Comparison of ENCODE assay signal across 9 mouse cellular contexts in the genomic region with DNA sequence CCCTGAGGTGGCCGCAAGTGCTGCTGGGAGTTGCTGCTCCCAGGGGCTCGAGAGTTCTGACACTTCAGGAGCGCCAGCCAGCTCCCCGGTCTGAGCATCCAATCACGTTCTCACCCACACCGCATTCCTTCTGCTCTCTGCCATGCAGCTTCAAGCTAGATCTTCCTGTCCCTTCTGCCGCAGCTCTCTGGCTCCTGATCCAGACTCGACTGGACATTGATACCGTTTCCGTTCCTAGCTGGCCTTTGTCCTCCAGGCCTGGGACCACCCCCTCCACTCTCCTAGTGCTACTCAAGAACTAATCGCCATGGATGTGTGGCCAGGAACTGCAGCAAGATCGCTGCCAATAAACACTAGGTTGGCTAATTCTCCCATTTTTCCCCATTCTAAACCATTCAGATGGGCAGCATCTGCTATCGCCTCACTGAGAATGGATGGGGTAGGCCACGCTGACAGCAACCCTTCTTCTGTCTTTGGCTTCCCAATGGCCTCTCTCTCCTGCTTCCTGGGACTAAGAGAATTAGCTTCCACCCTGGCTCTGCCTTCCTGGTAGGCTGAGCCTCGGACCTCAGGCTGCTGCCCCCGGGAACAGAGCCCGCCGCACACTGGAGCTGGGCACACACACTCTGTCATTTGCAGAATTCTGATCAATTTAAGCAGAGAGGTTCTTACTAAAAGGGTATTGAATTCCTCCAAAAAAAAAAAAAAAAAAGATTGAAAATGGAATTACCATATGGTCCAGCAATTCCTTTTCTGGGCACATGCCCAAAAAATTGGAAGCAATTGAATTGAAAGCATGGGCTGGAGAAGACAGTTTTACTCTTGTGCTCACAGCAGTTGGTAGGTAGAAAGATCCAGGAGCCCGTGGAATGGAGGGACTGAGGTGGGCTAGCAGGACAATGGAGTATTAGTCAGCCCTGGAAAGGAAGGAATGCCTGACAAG. TPM values are rescaled to one million over a fixed set of nuclear protein-coding genes. Genes with fewer than 3 reads are reported as not detected.
DNase-seq lines count a peak whose midpoint lies in the region; ATAC-seq and TF ChIP-seq lines count a peak whose summit lies in the region.
"Had no signal": no experiment of that assay in that cellular context is flagged by ENCODE, and none has a peak within 500 bp of the region (broad histone marks: within the 10 kb centered on the region; RNA-seq: fewer than 3 reads in every experiment).

No protein-coding gene starts in this region.

- peak overlapping the region; percentile 56 for H3K27ac ChIP-seq in hindbrain, embryonic 13.5 days
- no peak overlapping the region for H3K27ac ChIP-seq in hindbrain, embryonic 12.5 days
- H3K27ac ChIP-seq in brown adipose tissue, adult 24 weeks (replicated peaks; ENCODE audit: low read depth, low read length) = peak overlapping the region; percentile 80
- H3K27ac ChIP-seq in intestine, postnatal 0 days (ENCODE audit: low read depth, low read length) = no peak overlapping the region
- H3K27ac ChIP-seq in midbrain, embryonic 13.5 days = no peak overlapping the region; the same call in 1 of the 2 replicates

- no peak for ATAC-seq in hindbrain, embryonic 13.5 days (ENCODE audit: low FRiP score)
- no peak for ATAC-seq in hindbrain, embryonic 12.5 days (ENCODE audit: low FRiP score)
- no peak for ATAC-seq in intestine, postnatal 0 days
- ATAC-seq in activated CD4-positive, CD25-positive, alpha-beta regulatory T cell, adult 4 months = no peak
- no peak for ATAC-seq in midbrain, embryonic 13.5 days

- 73% methylated on average over 19 of the region's 19 CpGs for WGBS in hindbrain, embryonic 13.5 days
- 75% methylated on average over 19 of the region's 19 CpGs for WGBS in hindbrain, embryonic 12.5 days
- WGBS in intestine, postnatal 0 days = 70% methylated on average over 19 of the region's 19 CpGs
- WGBS in midbrain, embryonic 13.5 days = 72% methylated on average over 19 of the region's 19 CpGs

- H3K27me3 ChIP-seq in hindbrain, embryonic 13.5 days = no peaks in the 10 kb centered on the region
- no peaks in the 10 kb centered on the region for H3K27me3 ChIP-seq in hindbrain, embryonic 12.5 days
- no peaks in the 10 kb centered on the region for H3K27me3 ChIP-seq in intestine, postnatal 0 days (replicated peaks; ENCODE audit: control insufficient read depth, insufficient read depth, low read length)
- H3K27me3 ChIP-seq in midbrain, embryonic 13.5 days = no peaks in the 10 kb centered on the region

- peak; percentile 37 for DNase-seq in gastrocnemius, postnatal 25 days
- peak; percentile 30 for DNase-seq in layer of hippocampus, adult 9-11 months

- no peak for TF ChIP-seq CTCF in intestine, postnatal 0 days (IDR thresholded peaks at IDR 0.05; ENCODE audit: low read depth)

- no peaks in the 10 kb centered on the region for H3K36me3 ChIP-seq in hindbrain, embryonic 13.5 days
- H3K36me3 ChIP-seq in hindbrain, embryonic 12.5 days = no peaks in the 10 kb centered on the region
- no peaks in the 10 kb centered on the region for H3K36me3 ChIP-seq in intestine, postnatal 0 days (ENCODE audit: control insufficient read depth, insufficient read depth)
- no peaks in the 10 kb centered on the region for H3K36me3 ChIP-seq in midbrain, embryonic 13.5 days

- H3K9ac ChIP-seq in hindbrain, embryonic 13.5 days = no peak overlapping the region
- no peak overlapping the region for H3K9ac ChIP-seq in hindbrain, embryonic 12.5 days
- no peak overlapping the region for H3K9ac ChIP-seq in intestine, postnatal 0 days (ENCODE audit: low read depth, low read length)
- no peak overlapping the region for H3K9ac ChIP-seq in midbrain, embryonic 13.5 days (replicated peaks)

- peaks cover 9% of the 10 kb centered on the region; the same call in 1 of the 2 replicates for H3K4me1 ChIP-seq in hindbrain, embryonic 13.5 days (replicated peaks)
- no peaks in the 10 kb centered on the region for H3K4me1 ChIP-seq in hindbrain, embryonic 12.5 days
- peaks cover 2% of the 10 kb centered on the region; the same call in 1 of the 2 replicates for H3K4me1 ChIP-seq in brown adipose tissue, adult 24 weeks (ENCODE audit: control insufficient read depth, insufficient read depth, insufficient read length, low read length)
- no peaks in the 10 kb centered on the region for H3K4me1 ChIP-seq in intestine, postnatal 0 days (replicated peaks; ENCODE audit: control insufficient read depth, insufficient read depth, low read length)
- H3K4me1 ChIP-seq in midbrain, embryonic 13.5 days (replicated peaks) = no peaks in the 10 kb centered on the region

- H3K9me3 ChIP-seq in hindbrain, embryonic 13.5 days = no peaks in the 10 kb centered on the region; the same call in 1 of the 2 replicates
- H3K9me3 ChIP-seq in hindbrain, embryonic 12.5 days (replicated peaks) = 0 out of 2 replicates have a peak, but pooled peaks cover 7% of the 10 kb centered on the region
- H3K9me3 ChIP-seq in intestine, postnatal 0 days (ENCODE audit: control insufficient read depth) = no peaks in the 10 kb centered on the region
- H3K9me3 ChIP-seq in midbrain, embryonic 13.5 days = peaks cover 4% of the 10 kb centered on the region; the same call in 1 of the 2 replicates

- no peak overlapping the region for H3K4me3 ChIP-seq in hindbrain, embryonic 13.5 days
- H3K4me3 ChIP-seq in hindbrain, embryonic 12.5 days = no peak overlapping the region
- H3K4me3 ChIP-seq in brown adipose tissue, adult 24 weeks (ENCODE audit: insufficient read depth, low read depth, low read length) = peak overlapping the region; percentile 22; the same call in 1 of the 2 replicates
- H3K4me3 ChIP-seq in intestine, postnatal 0 days (ENCODE audit: low read depth, low read length) = no peak overlapping the region
- no peak overlapping the region for H3K4me3 ChIP-seq in midbrain, embryonic 13.5 days (replicated peaks)

- H3K4me2 ChIP-seq in hindbrain, embryonic 13.5 days = no peak overlapping the region
- H3K4me2 ChIP-seq in hindbrain, embryonic 12.5 days (replicated peaks) = no peak overlapping the region
- no peak overlapping the region for H3K4me2 ChIP-seq in intestine, postnatal 0 days (replicated peaks; ENCODE audit: low read depth)
- H3K4me2 ChIP-seq in midbrain, embryonic 13.5 days (replicated peaks) = no peak overlapping the region

RNA-seq across cellular contexts. Expression of gene Traf3, which starts 31.1 kb away (rescaled TPM):
- 15.6 and 17.0 TPM in 2 replicates for polyA plus RNA-seq in hindbrain, embryonic 13.5 days (2015; fragmentation: Nextera tagmentation; extraction: Ambion mirVana)
- polyA plus RNA-seq in hindbrain, embryonic 12.5 days (2016; fragmentation: Nextera tagmentation; extraction: Ambion mirVana) = 23.4 and 23.9 TPM in 2 replicates
- polyA plus RNA-seq in brown adipose tissue, adult 24 weeks (2012; ENCODE audit: insufficient read depth, insufficient read length, missing spikeins) = 4.7 and 5.1 TPM in 2 replicates
- 10 to 100 TPM; 16.3 to 16.7 TPM for total RNA-seq in gastrocnemius, postnatal 25 days (2021)
- 3.4 and 4.0 TPM in 2 replicates for polyA plus RNA-seq in intestine, postnatal 0 days (2015; fragmentation: Nextera tagmentation; extraction: Ambion mirVana)
- 10 to 100 TPM; 14.4 to 15.5 TPM for polyA plus RNA-seq in activated CD4-positive, CD25-positive, alpha-beta regulatory T cell, adult 4 months (2017; shearing (Covaris generic))
- 15.7 and 19.7 TPM in 2 replicates for polyA plus RNA-seq in midbrain, embryonic 13.5 days (2015; fragmentation: Nextera tagmentation; extraction: Ambion mirVana)

RNA-seq across cellular contexts. Expression of gene 4930595D18Rik, which starts 49.2 kb away (rescaled TPM):
- 0.21 TPM in 1 of 2 replicates, not detected in the other for polyA plus RNA-seq in hindbrain, embryonic 13.5 days (2015; fragmentation: Nextera tagmentation; extraction: Ambion mirVana)
- polyA plus RNA-seq in hindbrain, embryonic 12.5 days (2016; fragmentation: Nextera tagmentation; extraction: Ambion mirVana) = not detected in 2 replicates
- polyA plus RNA-seq in brown adipose tissue, adult 24 weeks (2012; ENCODE audit: insufficient read depth, insufficient read length, missing spikeins) = not detected in 2 replicates
- not detected for total RNA-seq in gastrocnemius, postnatal 25 days (2021)
- polyA plus RNA-seq in intestine, postnatal 0 days (2015; fragmentation: Nextera tagmentation; extraction: Ambion mirVana) = not detected in 2 replicates
- polyA plus RNA-seq in activated CD4-positive, CD25-positive, alpha-beta regulatory T cell, adult 4 months (2017; shearing (Covaris generic)) = 1 to 10 TPM in 1 of 2 experiments, not detected in 1; 2.8 TPM
- polyA plus RNA-seq in midbrain, embryonic 13.5 days (2015; fragmentation: Nextera tagmentation; extraction: Ambion mirVana) = not detected in 2 replicates
- polyA plus RNA-seq: liver, embryonic 16.5 days had no signal

Comparison
In these comparisons a context has a peak if more than half of its experiments do, and no peak if none do; other contexts are left out.
1. H3K27ac ChIP-seq: peak in hindbrain, embryonic 13.5 days (single experiment) and brown adipose tissue, adult 24 weeks (single experiment); none in hindbrain, embryonic 12.5 days (single experiment), intestine, postnatal 0 days (single experiment) and midbrain, embryonic 13.5 days (single experiment).